Mouse (Mus musculus): ENCODE results near the gene Gprin3. TPM values are rescaled to one million over a fixed set of nuclear protein-coding genes. Genes with fewer than 3 reads are reported as not detected.
"Not testable (repeated sequence)": the region's sequence is repeated elsewhere in the genome, so short reads cannot be mapped to it uniquely, and the experiment has no call there.

Gprin3 gene
- polyA plus RNA-seq, 1 experiment from 2014 or later, result 2.2 TPM

DNA sequence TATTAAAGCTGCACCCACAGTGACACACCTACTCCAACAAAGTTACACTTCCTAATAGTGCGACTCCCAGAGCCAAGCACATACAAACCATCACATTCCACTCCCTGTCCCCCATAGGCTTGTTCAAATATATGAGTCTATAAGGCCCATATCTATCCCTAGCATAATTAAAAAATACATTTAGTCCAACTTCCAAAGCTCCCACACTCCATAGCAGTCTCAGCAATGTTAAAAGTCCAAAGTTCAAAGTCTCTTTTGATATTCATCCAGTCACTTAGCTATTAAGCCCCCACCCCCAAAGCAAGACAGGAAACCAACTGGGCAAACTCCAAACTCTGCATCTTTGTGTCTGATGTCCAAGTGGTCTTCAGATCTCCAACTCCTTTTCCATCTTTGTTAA, 84.9 kb downstream of the Gprin3 start:
- Histone ChIP-seq H3K36me3 (no peaks in the 10 kb centered on the region), H3K4me3 (replicated peaks) (no peak overlapping the region), H3K9me3 (replicated peaks) (no peaks in the 10 kb centered on the region), H3K4me1 (no peaks in the 10 kb centered on the region), H3K27me3 (no peaks in the 10 kb centered on the region), H3K27ac (replicated peaks) (no peak overlapping the region), H3K9ac (no peak overlapping the region), H3K4me2 (replicated peaks) (no peak overlapping the region)
- ATAC-seq (ENCODE audit: insufficient number of reproducible peaks, low FRiP score, low TSS enrichment, low read depth), result no peak
- WGBS, result 83% methylated on average over 1 of the region's 1 CpGs

DNA sequence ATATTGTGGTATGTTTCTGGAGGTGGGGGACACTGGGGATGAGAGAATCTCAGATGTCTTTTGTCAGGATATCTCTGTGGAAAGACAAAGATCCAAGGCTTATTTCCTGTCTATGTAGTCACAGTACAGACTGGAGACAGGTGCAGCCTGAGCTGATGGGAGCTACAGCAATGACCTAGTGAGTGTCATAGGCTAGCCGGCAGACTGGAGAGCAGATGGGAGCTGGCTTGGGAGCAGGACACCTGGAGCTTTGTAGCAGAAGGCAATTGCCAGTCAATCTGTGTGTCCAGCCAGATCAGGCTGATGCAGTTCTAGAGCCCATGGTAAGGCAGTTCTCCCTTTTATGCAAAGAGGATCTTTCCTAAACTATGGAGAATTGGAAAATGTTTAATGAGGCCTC, 97.8 kb downstream of the Gprin3 start:
- no peak for ATAC-seq (ENCODE audit: insufficient number of reproducible peaks, low FRiP score, low TSS enrichment, low read depth)
- Histone ChIP-seq H3K27ac (replicated peaks) (no peak overlapping the region), H3K4me2 (replicated peaks) (no peak overlapping the region), H3K9ac (no peak overlapping the region), H3K4me3 (replicated peaks) (no peak overlapping the region), H3K27me3 (no peaks in the 10 kb centered on the region), H3K9me3 (replicated peaks) (no peaks in the 10 kb centered on the region), H3K4me1 (no peaks in the 10 kb centered on the region), H3K36me3 (no peaks in the 10 kb centered on the region)
- 92% methylated on average over 1 of the region's 1 CpGs for WGBS

DNA sequence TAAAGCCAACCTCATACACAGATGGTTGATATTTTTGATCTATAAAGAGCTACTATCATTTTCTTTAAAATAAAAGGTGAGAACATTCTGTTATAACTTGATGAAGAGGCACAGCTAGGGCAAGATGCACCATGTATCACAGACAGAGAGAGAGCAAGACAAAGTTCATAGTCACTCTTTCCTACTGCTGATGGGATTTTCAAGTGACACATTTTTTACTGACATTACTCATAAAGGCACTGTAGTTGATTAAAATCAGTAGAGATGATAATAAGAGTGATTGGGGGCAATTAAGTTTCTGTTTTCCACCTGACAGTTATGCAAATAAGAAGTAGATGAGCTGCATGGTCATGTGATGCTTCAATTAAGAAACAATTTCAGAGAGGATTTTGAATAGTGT, 110.2 kb downstream of the Gprin3 start:
- no peak for ATAC-seq (ENCODE audit: insufficient number of reproducible peaks, low FRiP score, low TSS enrichment, low read depth)
- no peak overlapping the region for H3K9ac ChIP-seq
- H3K4me1 ChIP-seq, result no peaks in the 10 kb centered on the region
- no peak overlapping the region for H3K4me2 ChIP-seq (replicated peaks)
- no peak overlapping the region for H3K27ac ChIP-seq (replicated peaks)
- H3K27me3 ChIP-seq, result no peaks in the 10 kb centered on the region
- H3K9me3 ChIP-seq (replicated peaks), result no peaks in the 10 kb centered on the region
- no peaks in the 10 kb centered on the region for H3K36me3 ChIP-seq
- no peak overlapping the region for H3K4me3 ChIP-seq (replicated peaks)

DNA sequence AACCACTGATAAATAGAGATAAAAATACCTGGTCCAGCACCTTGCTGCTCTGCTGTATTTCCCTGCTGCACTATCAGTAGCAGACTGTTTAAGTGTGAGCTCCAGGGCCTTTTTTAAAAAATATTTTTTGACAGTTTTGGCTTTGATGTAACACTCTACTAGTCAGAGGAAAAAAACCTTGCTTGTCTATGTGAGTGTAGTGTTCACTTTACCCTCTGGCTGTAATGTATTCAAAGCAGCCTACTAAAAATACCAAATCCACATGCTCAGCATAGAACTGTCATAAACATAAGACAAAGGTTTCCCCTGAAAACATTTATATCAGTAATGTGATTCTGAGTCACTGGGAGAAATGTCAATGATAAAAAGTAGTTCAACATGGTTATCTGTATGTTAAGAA, 111.0 kb downstream of the Gprin3 start:
- H3K36me3 ChIP-seq, result no peaks in the 10 kb centered on the region
- no peaks in the 10 kb centered on the region for H3K27me3 ChIP-seq
- H3K4me2 ChIP-seq (replicated peaks), result no peak overlapping the region
- H3K27ac ChIP-seq (replicated peaks), result no peak overlapping the region
- H3K9ac ChIP-seq, result no peak overlapping the region
- H3K9me3 ChIP-seq (replicated peaks), result no peaks in the 10 kb centered on the region
- ATAC-seq (ENCODE audit: insufficient number of reproducible peaks, low FRiP score, low TSS enrichment, low read depth), result no peak
- H3K4me3 ChIP-seq (replicated peaks), result no peak overlapping the region
- no peaks in the 10 kb centered on the region for H3K4me1 ChIP-seq

DNA sequence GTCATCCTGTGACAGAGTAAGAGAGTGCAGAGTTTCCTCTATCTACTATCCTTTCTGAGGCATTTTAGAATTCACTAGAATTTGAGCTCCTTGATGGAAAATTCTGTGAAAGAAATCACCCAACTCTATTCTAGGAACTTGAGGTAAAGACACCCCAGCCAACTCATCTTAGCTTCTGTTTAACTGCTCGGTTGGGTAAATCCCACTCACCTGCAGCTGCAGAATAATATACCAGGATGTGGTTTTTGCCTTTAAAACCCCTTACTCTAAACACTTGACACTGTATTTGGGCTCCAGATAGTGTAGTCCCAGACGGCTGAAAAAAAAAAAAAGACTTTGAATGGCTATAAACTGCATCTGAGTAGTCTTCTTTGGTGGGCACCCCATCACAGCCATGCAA, 112.9 kb downstream of the Gprin3 start:
- ATAC-seq (ENCODE audit: insufficient number of reproducible peaks, low FRiP score, low TSS enrichment, low read depth), result no peak
- Histone ChIP-seq H3K36me3 (no peaks in the 10 kb centered on the region), H3K4me2 (replicated peaks) (no peak overlapping the region), H3K4me1 (no peaks in the 10 kb centered on the region), H3K9me3 (replicated peaks) (no peaks in the 10 kb centered on the region), H3K27ac (replicated peaks) (no peak overlapping the region), H3K4me3 (replicated peaks) (no peak overlapping the region), H3K9ac (no peak overlapping the region), H3K27me3 (no peaks in the 10 kb centered on the region)
- whole genome bisulfite sequencing, result 64% methylated on average over 2 of the region's 2 CpGs

DNA sequence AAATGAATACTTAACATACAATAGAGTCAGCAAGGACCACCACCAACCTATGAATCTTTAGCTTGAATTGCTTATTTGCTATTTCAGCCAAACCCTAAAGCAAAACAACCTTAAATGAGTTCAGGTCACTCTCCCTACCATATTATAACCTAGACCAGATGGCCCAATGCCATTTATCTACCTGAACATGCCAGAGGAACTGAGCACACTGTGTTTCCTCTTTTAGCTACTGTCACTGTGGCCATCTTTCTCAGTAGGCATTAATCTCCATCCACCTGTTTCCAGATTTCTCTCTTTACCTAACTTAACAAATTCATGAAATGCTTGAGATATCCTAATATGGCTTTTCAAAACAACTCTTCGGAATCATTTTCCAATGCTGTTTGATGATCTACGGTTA, 114.9 kb downstream of the Gprin3 start:
- Histone ChIP-seq H3K27ac (replicated peaks) (no peak overlapping the region), H3K27me3 (no peaks in the 10 kb centered on the region), H3K9ac (no peak overlapping the region), H3K4me1 (no peaks in the 10 kb centered on the region), H3K9me3 (replicated peaks) (no peaks in the 10 kb centered on the region), H3K4me2 (replicated peaks) (no peak overlapping the region), H3K4me3 (replicated peaks) (no peak overlapping the region), H3K36me3 (no peaks in the 10 kb centered on the region)
- no peak for ATAC-seq (ENCODE audit: insufficient number of reproducible peaks, low FRiP score, low TSS enrichment, low read depth)
- WGBS, result 89% methylated on average over 2 of the region's 2 CpGs

DNA sequence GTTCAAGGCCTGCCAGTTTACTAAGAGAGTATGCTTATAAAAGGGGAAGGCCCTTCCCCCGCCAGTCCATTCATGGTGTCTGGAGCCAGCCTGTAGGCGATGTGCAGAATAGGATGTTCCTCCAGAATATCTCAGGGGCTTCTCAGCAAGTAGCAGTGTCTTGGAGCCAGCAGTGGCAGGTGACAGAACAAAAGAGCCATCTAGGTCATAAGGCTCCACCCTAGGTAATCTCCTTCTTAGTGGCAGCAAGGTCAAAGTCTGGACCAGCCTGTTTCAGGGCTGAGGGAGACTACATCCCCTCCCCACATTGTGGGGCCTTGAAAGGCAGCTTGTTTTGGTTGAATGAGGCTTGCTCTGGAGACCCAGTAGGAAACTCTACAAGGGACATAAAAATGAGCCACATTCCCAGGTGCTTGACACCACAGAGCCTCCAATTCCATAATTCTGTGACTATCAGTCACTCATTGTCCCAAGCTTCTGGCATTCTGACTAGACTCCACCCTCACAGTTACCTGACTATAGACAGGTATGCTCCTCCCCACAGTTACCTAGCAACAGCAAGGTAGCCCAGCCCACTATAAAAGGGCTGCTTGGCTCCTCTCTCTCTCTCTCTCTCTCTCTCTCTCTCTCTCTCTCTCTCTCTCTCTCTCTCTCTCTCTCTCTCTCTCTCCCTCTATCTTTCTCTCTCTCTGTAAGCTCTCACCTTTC, 121.7 kb downstream of the Gprin3 start:
- not testable (repeated sequence) for H3K9ac ChIP-seq; ATAC-seq (ENCODE audit: insufficient number of reproducible peaks, low FRiP score, low TSS enrichment, low read depth); H3K27me3 ChIP-seq; H3K9me3 ChIP-seq (replicated peaks); H3K4me2 ChIP-seq (replicated peaks); H3K36me3 ChIP-seq; H3K27ac ChIP-seq (replicated peaks); H3K4me1 ChIP-seq; H3K4me3 ChIP-seq (replicated peaks)
- 84% methylated on average over 2 of the region's 2 CpGs for WGBS

DNA sequence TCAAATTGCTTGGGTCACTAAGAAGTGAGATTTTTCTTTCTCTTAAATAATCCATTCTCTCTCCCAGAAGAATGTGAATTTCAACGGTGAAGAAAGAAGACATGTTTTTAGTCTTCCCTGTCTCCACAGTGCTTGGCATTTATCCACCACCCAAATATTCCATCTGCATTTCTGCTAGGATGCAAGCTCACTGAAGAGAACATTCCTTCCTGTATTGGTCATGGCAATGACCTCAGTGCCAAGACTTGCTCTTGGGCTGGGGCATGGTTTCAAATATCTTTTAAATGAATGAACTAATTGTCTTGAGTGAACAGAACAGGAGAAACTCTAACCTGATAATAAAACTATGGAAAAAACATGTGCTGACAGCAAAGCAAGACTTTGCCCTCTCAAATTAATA, 123.1 kb downstream of the Gprin3 start:
- H3K4me1 ChIP-seq, result no peaks in the 10 kb centered on the region
- 50% methylated on average over 1 of the region's 1 CpGs for WGBS
- no peak overlapping the region for H3K4me2 ChIP-seq (replicated peaks)
- no peak overlapping the region for H3K9ac ChIP-seq
- H3K9me3 ChIP-seq (replicated peaks), result no peaks in the 10 kb centered on the region
- ATAC-seq (ENCODE audit: insufficient number of reproducible peaks, low FRiP score, low TSS enrichment, low read depth), result no peak
- H3K27ac ChIP-seq (replicated peaks), result no peak overlapping the region
- no peaks in the 10 kb centered on the region for H3K27me3 ChIP-seq
- no peak overlapping the region for H3K4me3 ChIP-seq (replicated peaks)
- H3K36me3 ChIP-seq, result no peaks in the 10 kb centered on the region

Other genes with a start within 250 kb of the Gprin3 start
- 13.1 and 13.3 TPM in 2 replicates for gene Tigd2, start 217.4 kb downstream of the Gprin3 start, polyA plus RNA-seq (2015; fragmentation: Nextera tagmentation; extraction: Ambion mirVana)

Data from embryonic facial prominence, embryonic 15.5 days (tissue).